9 mouse cellular contexts compared by ENCODE assay signal in the genomic region with DNA sequence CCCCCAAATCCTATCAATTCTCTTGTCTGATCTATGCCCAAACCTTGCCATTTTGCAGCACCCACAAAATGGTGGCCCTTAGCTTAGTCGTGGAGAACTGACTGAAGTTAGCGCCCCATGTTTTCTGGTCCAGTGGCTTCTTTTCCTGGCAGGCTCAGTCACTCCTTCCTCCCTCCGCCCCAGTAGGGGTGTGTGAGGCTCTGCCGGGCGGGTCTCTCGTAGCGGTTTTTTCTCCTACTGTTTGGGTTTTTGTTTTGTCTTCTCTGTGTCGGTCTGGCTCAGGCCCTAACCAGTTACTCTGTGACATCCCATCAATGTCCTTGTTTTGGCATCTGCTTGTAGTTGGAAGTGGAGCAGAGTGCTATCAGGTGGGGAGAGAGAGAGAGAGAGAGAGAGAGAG. TPM values are rescaled to one million over a fixed set of nuclear protein-coding genes. Genes with fewer than 3 reads are reported as not detected.
A peak's percentile ranks its signal among the peaks of the same experiment; 100 is the strongest.
DNase-seq lines count a peak whose midpoint lies in the region; ATAC-seq and TF ChIP-seq lines count a peak whose summit lies in the region.
"Had no signal": no experiment of that assay in that cellular context is flagged by ENCODE, and none has a peak within 500 bp of the region (broad histone marks: within the 10 kb centered on the region; RNA-seq: fewer than 3 reads in every experiment).

No protein-coding gene starts in this region.

- no peak overlapping the region for H3K4me3 ChIP-seq in kidney, adult 2 months (ENCODE audit: insufficient read depth, low read depth, low read length)
- H3K4me3 ChIP-seq in ES-E14 (ENCODE audit: insufficient read depth in 1 of 2, low read depth in 1 of 2, low read length in 2 of 2, poor library complexity in 1 of 2, severe bottlenecking in 1 of 2) = peak overlapping the region in 1 of 2 experiments; percentile 37; a peak in 2 of 4 replicates
- no peak overlapping the region for H3K4me3 ChIP-seq in liver, embryonic 12.5 days

- DNase-seq in kidney, adult 2 months = no peak
- no peak for DNase-seq in kidney, adult 9 months
- no peak for DNase-seq in ES-E14 (ENCODE audit: low read depth, low spot score)
- DNase-seq in embryo, embryonic 9.5 days (ENCODE audit: extremely low spot score) = peak; percentile 39
- no peak for DNase-seq in left cerebral cortex, adult 11 months (ENCODE audit: low spot score)
- no peak for DNase-seq in frontal cortex, postnatal 25 days (ENCODE audit: low spot score in 2 of 2)
- DNase-seq in cerebellum, adult 8-10 months = no peak

- no peak for TF ChIP-seq POLR2A in kidney, adult 2 months (IDR thresholded peaks at IDR 0.05; ENCODE audit: low read depth, low read length)

- H3K27me3 ChIP-seq in kidney, adult 2 months (replicated peaks; ENCODE audit: control insufficient read depth, insufficient read depth, low read length) = no peaks in the 10 kb centered on the region
- no peaks in the 10 kb centered on the region for H3K27me3 ChIP-seq in liver, embryonic 12.5 days (replicated peaks)

- in situ Hi-C loops in ES-E14 (cut with MboI; ENCODE audit: low sequenced_read_pairs in 2 of 2, unreplicated experiment in 2 of 2) = no loop called here

- H3K9ac ChIP-seq in ES-E14 (ENCODE audit: insufficient read depth, low read depth, low read length, poor library complexity, severe bottlenecking) = peak overlapping the region; percentile 19; the same call in 1 of the 2 replicates
- H3K9ac ChIP-seq in liver, embryonic 12.5 days = peak overlapping the region; percentile 47

- 12% methylated on average over 8 of the region's 8 CpGs for WGBS in kidney, adult 2 months
- WGBS in liver, embryonic 12.5 days (ENCODE audit: insufficient replicate concordance) = 9% methylated on average over 8 of the region's 8 CpGs

- H3K9me3 ChIP-seq in ES-E14 (ENCODE audit: control insufficient read depth, insufficient read depth, low read depth, low read length) = no peaks in the 10 kb centered on the region
- no peaks in the 10 kb centered on the region for H3K9me3 ChIP-seq in liver, embryonic 12.5 days (replicated peaks)

- H3K4me1 ChIP-seq in kidney, adult 2 months (ENCODE audit: control insufficient read depth, insufficient read depth, low read length) = peaks cover 16% of the 10 kb centered on the region
- peaks cover 17 to 32% of the 10 kb centered on the region in 2 experiments for H3K4me1 ChIP-seq in ES-E14 (ENCODE audit: control insufficient read depth in 2 of 2, insufficient read depth in 2 of 2, low read length in 2 of 2, poor library complexity in 1 of 2)
- H3K4me1 ChIP-seq in liver, embryonic 12.5 days = peaks cover 44% of the 10 kb centered on the region

- peak overlapping the region; percentile 53 for H3K4me2 ChIP-seq in liver, embryonic 12.5 days

- no peak for TF ChIP-seq CTCF in kidney, adult 2 months (conservative IDR thresholded peaks at IDR 0.05; ENCODE audit: insufficient read depth, insufficient read length, low read depth, low read length)

- peak overlapping the region; percentile 40; the same call in 1 of the 2 replicates for H3K27ac ChIP-seq in kidney, adult 2 months (ENCODE audit: insufficient read depth, low read depth, low read length)
- peak overlapping the region; percentile 79; the same call in 1 of the 2 replicates for H3K27ac ChIP-seq in ES-E14 (ENCODE audit: insufficient read depth, low read depth, low read length, poor library complexity, severe bottlenecking)
- H3K27ac ChIP-seq in liver, embryonic 12.5 days = peak overlapping the region; percentile 76; the same call in 1 of the 2 replicates

- peak; percentile 25; the same call in 1 of the 2 replicates for ATAC-seq in liver, embryonic 12.5 days
- ATAC-seq: inflammation-experienced regulatory T-cells, adult 6 months had no signal

- no peaks in the 10 kb centered on the region for H3K36me3 ChIP-seq in kidney, adult 2 months (ENCODE audit: control insufficient read depth, insufficient read depth, low read length)
- no peaks in the 10 kb centered on the region for H3K36me3 ChIP-seq in ES-E14 (ENCODE audit: control insufficient read depth, insufficient read depth, low read length, poor library complexity, severe bottlenecking)
- no peaks in the 10 kb centered on the region for H3K36me3 ChIP-seq in liver, embryonic 12.5 days

TF ChIP-seq in ES-E14, 5 proteins besides CTCF, POLR2A, EP300 and RAD21:
- TF ChIP-seq CHD2 (IDR thresholded peaks at IDR 0.05; ENCODE audit: low read depth, low read length) = no peak
- no peak for TF ChIP-seq ZNF384 (IDR thresholded peaks at IDR 0.05; ENCODE audit: low read depth, low read length)
- TF ChIP-seq MAFK (IDR thresholded peaks at IDR 0.05; ENCODE audit: insufficient read depth, low read depth, low read length) = no peak
- TF ChIP-seq ZC3H11A (IDR thresholded peaks at IDR 0.05; ENCODE audit: borderline replicate concordance, low read depth, low read length) = no peak
- TF ChIP-seq HCFC1 (IDR thresholded peaks at IDR 0.05; ENCODE audit: borderline replicate concordance, insufficient read depth, low read length) = no peak
TF ChIP-seq in ES-E14: peak in this region for 0.

RNA-seq across cellular contexts. Expression of gene Cox7a2l, which starts 8.5 kb away (rescaled TPM):
- polyA plus RNA-seq in kidney, adult 2 months (2012; rRNA removed) = 165 and 201 TPM in 2 replicates
- 104 and 139 TPM in 2 replicates for total RNA-seq in ES-E14 (2012; rRNA removed)
- 87.2 and 90.9 TPM in 2 replicates for polyA plus RNA-seq in liver, embryonic 12.5 days (2016; fragmentation: Nextera tagmentation; extraction: Ambion mirVana)
